Mouse (Mus musculus) liver, adult 10 weeks (tissue): Measurements from ENCODE around the gene Gm7694. TPM values are rescaled to one million over a fixed set of nuclear protein-coding genes. Genes with fewer than 3 reads are reported as not detected.

Source experiments
- polyA plus RNA-seq: library from polyadenylated mRNA; stranded (reverse); fragments of 350-450 nt; fragmentation: Illumina TruSeq; extraction: RNeasy Lipid Tissue Mini Kit (QIAGEN cat#74804); gene quantifications from one replicate; pipeline ENCODE4 v1.2.3, GENCODE M21; 2014; ENCODE audit warnings: low read depth, low replicate concordance

The Gm7694 gene
- 1.5 TPM for polyA plus RNA-seq

GRCm38 (mm10) chr1:170306232-170306631 is at the start of gene Gm7694:
Gene Gm7694 (minus strand): TSS chr1:170306332.

GRCm38 (mm10) chr1:170308503-170308902 is 2.4 kb upstream of the Gm7694 start, which contains the start of gene Spata46:
Gene Spata46 (plus strand): TSS chr1:170308803.

GRCm38 (mm10) chr1:170277016-170277415 is 29.1 kb downstream of the Gm7694 start, which contains the start of gene Sh2d1b1:
Gene Sh2d1b1 (plus strand): TSS chr1:170277320.

Other genes starting within 250 kb of the Gm7694 start
- 3.5 TPM for gene Ddr2, start 195.6 kb downstream of the Gm7694 start, polyA plus RNA-seq
- 37.4 TPM for gene Uap1, start 131.4 kb downstream of the Gm7694 start, polyA plus RNA-seq
- 35.3 TPM for gene Uhmk1, start 90.9 kb downstream of the Gm7694 start, polyA plus RNA-seq
- not detected for gene Sh2d1b2, start 73.6 kb downstream of the Gm7694 start, polyA plus RNA-seq
- 0.13 TPM for gene Sh2d1b1, start 29.0 kb downstream of the Gm7694 start, polyA plus RNA-seq
- gene Spata46, start 2.5 kb upstream of the Gm7694 start, polyA plus RNA-seq = not detected